In genomic region chr10:126905086-126905485, GRCm38 (mm10) we compare ENCODE assay signal across 8 mouse cellular contexts. TPM values are rescaled to one million over a fixed set of nuclear protein-coding genes. Genes with fewer than 3 reads are reported as not detected.
A peak's percentile ranks its signal among the peaks of the same experiment; 100 is the strongest.
DNase-seq lines count a peak whose midpoint lies in the region; ATAC-seq and TF ChIP-seq lines count a peak whose summit lies in the region.

No protein-coding gene starts in this region.

- no peak overlapping the region for H3K27ac ChIP-seq in cortical plate, adult 2 months (ENCODE audit: insufficient read depth, low read length)
- no peak overlapping the region; the same call in 1 of the 2 replicates for H3K27ac ChIP-seq in hindbrain, embryonic 16.5 days (ENCODE audit: low read depth, low read length)
- peak overlapping the region; percentile 79; the same call in 1 of the 2 replicates for H3K27ac ChIP-seq in midbrain, embryonic 15.5 days

- no peak overlapping the region for H3K9ac ChIP-seq in hindbrain, embryonic 16.5 days (ENCODE audit: low read depth, low read length)
- no peak overlapping the region for H3K9ac ChIP-seq in midbrain, embryonic 15.5 days

- no peak for TF ChIP-seq POLR2A in lung, adult 2 months (IDR thresholded peaks at IDR 0.05; ENCODE audit: borderline replicate concordance, extremely low read depth, low read depth, low read length)
- TF ChIP-seq POLR2A in cortical plate, adult 2 months (IDR thresholded peaks at IDR 0.05; ENCODE audit: extremely low read depth, insufficient read depth, low read length): no peak

- TF ChIP-seq CTCF in lung, adult 2 months (IDR thresholded peaks at IDR 0.05; ENCODE audit: insufficient read depth, low read length): peak; percentile 37
- no peak for TF ChIP-seq CTCF in cortical plate, adult 2 months (IDR thresholded peaks at IDR 0.05; ENCODE audit: extremely low read depth, insufficient read depth, low read length)

- H3K27me3 ChIP-seq in hindbrain, embryonic 16.5 days (replicated peaks; ENCODE audit: control insufficient read depth, insufficient read depth, low read length): no peaks in the 10 kb centered on the region
- no peaks in the 10 kb centered on the region for H3K27me3 ChIP-seq in midbrain, embryonic 15.5 days (replicated peaks)

- H3K4me3 ChIP-seq in lung, adult 2 months (replicated peaks; ENCODE audit: extremely low read depth, low read depth, low read length): no peak overlapping the region
- peak overlapping the region; percentile 58; the same call in 1 of the 2 replicates for H3K4me3 ChIP-seq in cortical plate, adult 2 months (ENCODE audit: insufficient read depth, low read length)
- peak overlapping the region; percentile 52 for H3K4me3 ChIP-seq in hindbrain, embryonic 16.5 days (ENCODE audit: low read length)
- peak overlapping the region; percentile 45 for H3K4me3 ChIP-seq in midbrain, embryonic 15.5 days

- no peak for DNase-seq in lung, adult 2 months
- no peak for DNase-seq in lung, postnatal 4 days
- DNase-seq in layer of hippocampus, adult 18-20 months (ENCODE audit: low spot score in 2 of 2): no peak
- no peak for DNase-seq in left cerebral cortex, adult 8-10 months (ENCODE audit: low spot score in 2 of 2)
- DNase-seq in right cerebral cortex, postnatal 36 days (ENCODE audit: low spot score in 2 of 2): no peak

- H3K4me2 ChIP-seq in hindbrain, embryonic 16.5 days (ENCODE audit: low read length): peak overlapping the region; percentile 91
- H3K4me2 ChIP-seq in midbrain, embryonic 15.5 days: peak overlapping the region; percentile 68

- no peaks in the 10 kb centered on the region for H3K4me1 ChIP-seq in lung, adult 2 months (ENCODE audit: control insufficient read depth, insufficient read depth, low read length)
- peaks cover 2% of the 10 kb centered on the region; the same call in 1 of the 2 replicates for H3K4me1 ChIP-seq in cortical plate, adult 2 months (ENCODE audit: control insufficient read depth, insufficient read depth, low read length)
- H3K4me1 ChIP-seq in hindbrain, embryonic 16.5 days (ENCODE audit: control insufficient read depth, insufficient read depth, low read depth, low read length): peaks cover 2% of the 10 kb centered on the region
- H3K4me1 ChIP-seq in midbrain, embryonic 15.5 days: peaks cover 14% of the 10 kb centered on the region

- WGBS in lung, adult 2 months: 67% methylated on average over 8 of the region's 8 CpGs
- 68% methylated on average over 8 of the region's 8 CpGs for WGBS in hindbrain, embryonic 16.5 days
- 73% methylated on average over 8 of the region's 8 CpGs for WGBS in midbrain, embryonic 15.5 days

- no peaks in the 10 kb centered on the region for H3K36me3 ChIP-seq in hindbrain, embryonic 16.5 days (ENCODE audit: control insufficient read depth, insufficient read depth, low read length)
- H3K36me3 ChIP-seq in midbrain, embryonic 15.5 days (replicated peaks): no peaks in the 10 kb centered on the region

- ATAC-seq in hindbrain, embryonic 16.5 days: no peak
- ATAC-seq in midbrain, embryonic 15.5 days (replicated peaks): no peak

- H3K9me3 ChIP-seq in hindbrain, embryonic 16.5 days (ENCODE audit: control insufficient read depth, low read length): no peaks in the 10 kb centered on the region
- H3K9me3 ChIP-seq in midbrain, embryonic 15.5 days: no peaks in the 10 kb centered on the region

RNA-seq across cellular contexts. Expression of gene Atp23, which starts 3.9 kb away (rescaled TPM):
- polyA plus RNA-seq in lung, adult 2 months (2012; rRNA removed): 6.1 and 6.6 TPM in 2 replicates
- 10.3 and 10.4 TPM in 2 replicates for polyA plus RNA-seq in cortical plate, adult 2 months (2012; rRNA removed)
- 14.5 and 17.2 TPM in 2 replicates for polyA plus RNA-seq in hindbrain, embryonic 16.5 days (2015; fragmentation: Nextera tagmentation; extraction: Ambion mirVana)
- polyA plus RNA-seq in midbrain, embryonic 15.5 days (2015; fragmentation: Nextera tagmentation; extraction: Ambion mirVana): 12.2 and 13.3 TPM in 2 replicates
- total RNA-seq in layer of hippocampus, adult 18-20 months (2021): 1 to 10 TPM; 7.4 to 8.9 TPM
- total RNA-seq in left cerebral cortex, adult 8-10 months (2022): 10 to 100 TPM; 10.5 to 13.4 (median 11.8) TPM
